Mouse (Mus musculus) kidney, embryonic 15.5 days (tissue): ENCODE data around the gene Zfp777. TPM values are rescaled to one million over a fixed set of nuclear protein-coding genes. Genes with fewer than 3 reads are reported as not detected.

Experiments used
- ATAC-seq: fragments of 200-750 bp; cut with Nextera tagmentation; replicated peaks from 2 replicates; pipeline ENCODE4 v1.8.0; 2017; ENCODE audit warnings: moderate TSS enrichment; ENCODE audit not compliant: low FRiP score
- H3K27ac ChIP-seq: fragments of 300-500 bp; sonication (generic); 2 replicates; pipeline ENCODE4 v1.5.1; 2015; ENCODE audit warnings: mild to moderate bottlenecking, inconsistent platforms
- H3K27me3 ChIP-seq: fragments of 300-500 bp; sonication (generic); 2 replicates; pipeline ENCODE4 v1.6.1; 2015; ENCODE audit warnings: inconsistent platforms
- H3K36me3 ChIP-seq: fragments of 300-500 bp; sonication (generic); 2 replicates; pipeline ENCODE4 v1.6.1; 2015; ENCODE audit warnings: inconsistent platforms
- H3K4me1 ChIP-seq: fragments of 300-500 bp; sonication (generic); 2 replicates; pipeline ENCODE4 v1.6.1; 2015; ENCODE audit warnings: inconsistent platforms
- H3K4me2 ChIP-seq: fragments of 300-500 bp; sonication (generic); 2 replicates; pipeline ENCODE4 v1.6.1; 2015; ENCODE audit warnings: moderate library complexity, mild to moderate bottlenecking, inconsistent platforms
- H3K4me3 ChIP-seq: fragments of 300-500 bp; sonication (generic); replicated peaks from 2 replicates; pipeline ENCODE4 v1.5.1; 2015; ENCODE audit warnings: mild to moderate bottlenecking, inconsistent platforms
- H3K9ac ChIP-seq: fragments of 300-500 bp; sonication (generic); 2 replicates; pipeline ENCODE4 v1.6.1; 2015; ENCODE audit warnings: mild to moderate bottlenecking, inconsistent platforms
- H3K9me3 ChIP-seq: fragments of 300-500 bp; sonication (generic); replicated peaks from 2 replicates; pipeline ENCODE4 v1.6.1; 2016; ENCODE audit warnings: inconsistent platforms
- WGBS: fragments of 180-500 bp; shearing (Covaris S2); methylation state at CpG from one replicate; pipeline ENCODE4 v1.1.7; 2015; ENCODE audit warnings: mixed read lengths; 5-methylcytosine and 5-hydroxymethylcytosine counted together
- polyA plus RNA-seq: library from polyadenylated mRNA; unstranded; fragments of >200 nt; fragmentation: Nextera tagmentation; extraction: Ambion mirVana; gene quantifications from 2 replicates; pipeline ENCODE4 v1.2.1, GENCODE M21; 2015

The Zfp777 gene
- polyA plus RNA-seq, 1 experiment from 2014 or later: 9.8 TPM

DNA sequence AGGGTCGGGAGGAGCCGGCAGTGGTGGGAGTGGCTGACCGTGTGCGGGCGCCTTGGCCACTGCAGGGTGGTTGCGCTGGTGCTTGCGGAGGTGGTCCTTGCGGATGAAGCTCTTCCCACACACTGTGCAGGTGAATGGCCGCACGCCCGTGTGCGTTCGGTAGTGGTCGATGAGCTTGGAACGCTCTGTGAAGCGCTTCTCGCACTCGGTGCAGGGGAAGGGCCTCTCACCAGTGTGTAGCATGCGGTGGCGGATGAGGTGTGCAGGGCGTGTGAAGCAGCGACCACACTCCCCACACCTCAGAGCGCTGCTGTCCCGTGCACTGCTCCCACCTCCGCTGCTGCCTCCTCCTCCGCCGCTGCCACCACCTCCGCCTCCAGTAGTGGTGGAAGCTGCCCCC lies 15.2 kb upstream of the Zfp777 start:
- Histone ChIP-seq H3K9ac (no peak overlapping the region), H3K27me3 (no peaks in the 10 kb centered on the region), H3K4me2 (no peak overlapping the region), H3K4me1 (no peaks in the 10 kb centered on the region), H3K27ac (no peak overlapping the region), H3K9me3 (no peaks in the 10 kb centered on the region), H3K36me3 (peaks cover 79% of the 10 kb centered on the region), H3K4me3 (no peak overlapping the region)
- ATAC-seq: 0 out of 2 replicates have a peak, but pooled peaks have one; percentile 12
- WGBS: 95% methylated on average over 28 of the region's 28 CpGs

DNA sequence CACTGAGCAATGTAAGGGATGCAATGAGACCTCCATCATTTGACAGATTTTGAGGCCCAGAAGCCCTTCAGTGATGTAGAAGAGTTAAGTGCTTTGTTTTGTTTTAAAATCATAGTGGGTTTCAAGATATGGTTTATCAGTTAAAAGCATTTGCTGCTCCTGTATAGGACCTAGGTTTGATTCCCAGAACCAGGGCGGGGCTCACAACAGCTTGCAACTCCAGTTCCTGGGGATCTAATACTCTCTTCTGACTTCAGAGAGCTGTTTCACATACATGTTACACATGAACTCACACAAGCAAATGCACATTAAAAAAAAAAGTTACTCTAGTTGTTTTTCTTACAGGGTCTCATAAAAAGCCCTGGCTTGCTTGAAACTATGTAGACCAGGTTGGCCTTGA lies 12.2 kb upstream of the Zfp777 start:
- Histone ChIP-seq H3K4me1 (no peaks in the 10 kb centered on the region), H3K4me3 (no peak overlapping the region), H3K27me3 (no peaks in the 10 kb centered on the region), H3K9ac (no peak overlapping the region), H3K9me3 (no peaks in the 10 kb centered on the region), H3K36me3 (peaks cover 48% of the 10 kb centered on the region), H3K27ac (no peak overlapping the region), H3K4me2 (no peak overlapping the region)
- 83% methylated on average over 1 of the region's 1 CpGs for WGBS
- no peak for ATAC-seq

DNA sequence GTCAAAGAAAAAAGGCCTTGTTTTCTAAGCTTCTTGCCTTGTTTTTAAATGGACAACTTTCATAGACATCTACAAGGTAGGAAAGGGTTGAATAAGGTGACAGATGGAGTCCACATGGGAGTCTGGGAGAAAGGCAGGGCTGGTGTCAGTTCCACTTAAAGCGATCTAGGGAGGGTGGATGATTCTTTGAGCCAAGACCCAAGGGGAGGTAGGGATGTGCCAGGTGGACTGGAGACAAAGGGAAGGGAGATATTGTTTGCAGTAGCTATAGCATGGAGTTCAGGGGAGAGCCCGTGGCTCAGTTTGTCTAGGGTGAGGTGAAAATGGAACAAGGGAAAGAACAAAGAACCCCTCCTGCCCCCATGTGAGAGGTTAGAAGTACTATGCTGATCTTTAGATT lies 11.7 kb upstream of the Zfp777 start:
- Histone ChIP-seq H3K4me3 (no peak overlapping the region), H3K4me1 (no peaks in the 10 kb centered on the region), H3K27ac (no peak overlapping the region), H3K9me3 (no peaks in the 10 kb centered on the region), H3K27me3 (no peaks in the 10 kb centered on the region), H3K9ac (no peak overlapping the region), H3K36me3 (peaks cover 44% of the 10 kb centered on the region), H3K4me2 (no peak overlapping the region)
- no peak for ATAC-seq
- 85% methylated on average over 2 of the region's 2 CpGs for WGBS

GRCm38 (mm10) chr6:48052136-48052535 lies 3.4 kb upstream of the Zfp777 start:
- no peaks in the 10 kb centered on the region for H3K27me3 ChIP-seq
- H3K9ac ChIP-seq: no peak overlapping the region
- H3K27ac ChIP-seq: no peak overlapping the region
- H3K4me2 ChIP-seq: no peak overlapping the region
- H3K4me3 ChIP-seq: no peak overlapping the region
- peaks cover 20% of the 10 kb centered on the region for H3K4me1 ChIP-seq
- H3K36me3 ChIP-seq: no peaks in the 10 kb centered on the region
- ATAC-seq: no peak
- no peaks in the 10 kb centered on the region for H3K9me3 ChIP-seq
- WGBS: 68% methylated on average over 6 of the region's 6 CpGs

DNA sequence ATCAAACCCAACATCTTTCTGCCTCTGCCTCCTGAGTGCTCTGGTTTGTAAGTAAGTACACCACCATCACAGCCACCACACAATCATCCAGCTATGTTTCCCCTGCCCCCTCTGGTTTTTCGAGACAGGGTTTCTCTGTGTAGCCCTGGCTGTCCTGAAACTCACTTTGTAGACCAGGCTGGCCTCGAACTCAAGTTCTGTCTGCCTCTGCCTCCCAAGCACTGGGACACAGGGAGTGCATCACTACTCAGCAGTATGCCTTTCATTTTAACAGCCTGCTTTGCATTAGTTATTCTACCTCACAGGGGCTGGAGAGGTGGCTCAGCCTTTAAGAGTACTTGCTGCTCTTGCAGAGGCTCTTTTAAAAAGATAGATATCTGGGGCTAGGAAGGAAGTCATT lies 3.0 kb upstream of the Zfp777 start:
- no peaks in the 10 kb centered on the region for H3K9me3 ChIP-seq
- H3K27me3 ChIP-seq: no peaks in the 10 kb centered on the region
- no peak overlapping the region for H3K4me2 ChIP-seq
- no peak overlapping the region for H3K4me3 ChIP-seq
- WGBS: 72% methylated on average over 2 of the region's 2 CpGs
- no peak overlapping the region for H3K27ac ChIP-seq
- no peaks in the 10 kb centered on the region for H3K36me3 ChIP-seq
- ATAC-seq: no peak
- H3K4me1 ChIP-seq: peaks cover 25% of the 10 kb centered on the region
- H3K9ac ChIP-seq: no peak overlapping the region

- 58% methylated on average over 9 of the region's 9 CpGs for WGBS
- Histone ChIP-seq H3K4me3 (peak overlapping the region; percentile 69), H3K9ac (peak overlapping the region; percentile 85; the same call in 1 of the 2 replicates), H3K36me3 (peaks cover 9% of the 10 kb centered on the region), H3K27ac (peak overlapping the region; percentile 93; the same call in 1 of the 2 replicates), H3K4me1 (peaks cover 29% of the 10 kb centered on the region), H3K27me3 (no peaks in the 10 kb centered on the region), H3K9me3 (no peaks in the 10 kb centered on the region), H3K4me2 (peak overlapping the region; percentile 91)
- ATAC-seq: no peak
These were observed 758 bp upstream of the Zfp777 start for GRCm38 (mm10) chr6:48049273-48050065.

- Histone ChIP-seq H3K27ac (peak overlapping the region; percentile 93), H3K9ac (peak overlapping the region; percentile 85), H3K27me3 (no peaks in the 10 kb centered on the region), H3K4me2 (peak overlapping the region; percentile 91), H3K9me3 (no peaks in the 10 kb centered on the region), H3K36me3 (peaks cover 27% of the 10 kb centered on the region), H3K4me3 (peak overlapping the region; percentile 69), H3K4me1 (peaks cover 29% of the 10 kb centered on the region)
- under 1% methylated on average over 104 of the region's 150 CpGs for WGBS
- ATAC-seq: peak; percentile 66
These were observed 1.0 kb downstream of the Zfp777 start for GRCm38 (mm10) chr6:48047450-48048351.

DNA sequence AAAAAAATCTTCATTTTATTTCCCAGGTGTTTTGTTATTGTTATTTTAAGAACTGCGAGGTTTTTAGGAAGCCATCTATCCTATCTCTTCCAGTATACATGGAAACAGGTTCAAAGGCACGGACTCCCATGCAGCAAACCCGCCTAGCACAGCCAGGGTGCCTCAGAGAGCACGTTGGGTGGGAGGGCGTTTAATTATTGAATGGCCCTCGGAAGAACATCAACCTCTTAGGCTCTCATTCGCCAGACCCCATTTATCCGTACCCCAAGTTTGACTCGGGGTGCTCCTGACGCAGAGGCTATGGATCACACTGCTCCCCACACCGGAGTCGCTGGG lies 1.6 kb downstream of the Zfp777 start:
- H3K36me3 ChIP-seq: peaks cover 33% of the 10 kb centered on the region
- peaks cover 29% of the 10 kb centered on the region for H3K4me1 ChIP-seq
- H3K27me3 ChIP-seq: no peaks in the 10 kb centered on the region
- ATAC-seq: peak; percentile 22; the same call in 1 of the 2 replicates
- no peaks in the 10 kb centered on the region for H3K9me3 ChIP-seq
- 5% methylated on average over 12 of the region's 12 CpGs for WGBS
- peak overlapping the region; percentile 79; the same call in 1 of the 2 replicates for H3K27ac ChIP-seq
- H3K4me3 ChIP-seq: peak overlapping the region; percentile 69
- H3K9ac ChIP-seq: peak overlapping the region; percentile 85
- H3K4me2 ChIP-seq: peak overlapping the region; percentile 91

GRCm38 (mm10) chr6:48032661-48033060 lies 16.1 kb downstream of the Zfp777 start:
- Histone ChIP-seq H3K4me2 (no peak overlapping the region), H3K27me3 (no peaks in the 10 kb centered on the region), H3K27ac (no peak overlapping the region), H3K36me3 (peaks cover 97% of the 10 kb centered on the region), H3K9ac (no peak overlapping the region), H3K4me1 (no peaks in the 10 kb centered on the region), H3K4me3 (no peak overlapping the region), H3K9me3 (no peaks in the 10 kb centered on the region)
- no peak for ATAC-seq

DNA sequence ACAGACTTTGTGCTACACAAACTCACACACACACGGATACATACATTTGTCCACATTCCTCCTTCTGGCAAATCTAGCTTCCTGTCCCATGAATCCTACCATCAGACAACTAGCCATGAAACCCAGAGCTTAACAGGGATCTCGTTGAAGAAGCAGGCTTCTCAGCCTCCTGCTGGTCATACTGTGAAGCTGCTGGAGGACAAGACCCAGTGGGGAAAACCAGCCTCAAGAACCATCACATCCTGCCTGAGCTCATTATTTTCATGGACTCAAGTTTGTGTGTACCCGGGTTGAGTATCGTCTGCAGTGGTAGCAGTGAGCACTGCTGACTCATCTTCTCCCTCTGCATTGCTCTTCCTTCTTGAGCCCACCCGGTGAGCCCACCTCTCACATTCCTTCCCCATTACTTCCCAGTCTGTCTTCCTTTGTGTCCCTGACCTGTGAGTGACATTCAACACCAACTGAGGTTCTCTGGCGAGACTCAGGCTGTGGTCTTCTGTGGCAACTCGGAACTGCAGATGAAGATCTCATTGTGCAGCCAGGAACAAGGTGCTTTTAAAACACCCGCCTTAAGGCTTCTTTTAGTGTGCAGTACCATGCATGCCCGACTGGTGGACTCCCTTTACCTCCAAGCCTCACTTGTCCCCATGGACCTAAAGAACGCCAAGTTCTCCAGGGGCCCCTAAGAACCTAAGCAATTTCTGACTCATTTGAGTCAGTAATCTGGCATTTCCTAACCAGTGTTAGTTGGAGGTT lies 22.6 kb downstream of the Zfp777 start:
- Histone ChIP-seq H3K9ac (no peak overlapping the region), H3K9me3 (peaks cover 20% of the 10 kb centered on the region), H3K4me2 (no peak overlapping the region), H3K27ac (no peak overlapping the region), H3K4me3 (no peak overlapping the region), H3K4me1 (no peaks in the 10 kb centered on the region), H3K36me3 (peaks cover 92% of the 10 kb centered on the region), H3K27me3 (no peaks in the 10 kb centered on the region)
- no peak for ATAC-seq
- 89% methylated on average over 10 of the region's 10 CpGs for WGBS

DNA sequence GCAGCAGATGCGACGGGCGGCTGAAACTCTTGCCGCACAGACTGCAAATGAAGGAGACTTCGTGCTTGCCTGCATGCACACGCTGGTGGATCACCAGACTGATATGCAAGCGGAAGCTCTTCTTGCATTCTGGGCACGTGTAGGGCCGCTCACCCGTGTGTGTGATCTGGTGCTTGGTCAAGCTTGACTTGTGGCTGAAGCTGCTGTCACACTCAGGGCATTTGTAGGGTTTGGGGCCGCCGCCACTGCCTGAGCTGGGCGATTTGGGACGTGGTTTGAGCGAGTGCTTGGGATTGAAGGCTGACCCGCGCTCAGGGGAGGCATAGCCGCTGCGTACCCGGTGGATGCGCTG lies 23.7 kb downstream of the Zfp777 start:
- WGBS: 78% methylated on average over 21 of the region's 21 CpGs
- H3K4me3 ChIP-seq: no peak overlapping the region
- H3K9me3 ChIP-seq: peaks cover 20% of the 10 kb centered on the region
- H3K4me1 ChIP-seq: no peaks in the 10 kb centered on the region
- peak; percentile 56; the same call in 1 of the 2 replicates for ATAC-seq
- H3K27ac ChIP-seq: no peak overlapping the region
- H3K4me2 ChIP-seq: no peak overlapping the region
- H3K36me3 ChIP-seq: peaks cover 82% of the 10 kb centered on the region
- H3K27me3 ChIP-seq: no peaks in the 10 kb centered on the region
- H3K9ac ChIP-seq: no peak overlapping the region
